Mouse (Mus musculus) heart, postnatal 25 days (tissue): ENCODE results near the gene Asdurf. TPM values are rescaled to one million over a fixed set of nuclear protein-coding genes. Genes with fewer than 3 reads are reported as not detected.
A peak's percentile ranks its signal among the peaks of the same experiment; 100 is the strongest.
"Not testable (repeated sequence)": the region's sequence is repeated elsewhere in the genome, so short reads cannot be mapped to it uniquely, and the experiment has no call there.

ENCODE experiments used
- DNase-seq: peaks from one replicate; pipeline ENCODE4 v3.0.0; 2022; ENCODE audit warnings: low spot score
- intact Hi-C: fragments of 180-260 bp; cut with DNase I; formaldehyde crosslinking; loops from one replicate; pipeline ENCODE4 v1.15.1; 2025
- total RNA-seq, 2 experiments: library from RNA; stranded (reverse); gene quantifications; 2 replicates each; pipeline ENCODE4 v1.2.3; 2021

Gene Asdurf
- total RNA-seq: 1 to 10 TPM; 4.0 to 4.6 TPM

- DNase-seq: peak; percentile 97
Observed at GRCm38 (mm10) chr1:53352327-53353261, at the start of gene Asdurf, which contains the start of the genes Gm28551 and Asnsd1. Gene Asdurf (minus strand): TSS chr1:53352619. Gene Gm28551 (minus strand): TSS chr1:53352667. Gene Asnsd1 (minus strand): TSS chr1:53352752.

DNA sequence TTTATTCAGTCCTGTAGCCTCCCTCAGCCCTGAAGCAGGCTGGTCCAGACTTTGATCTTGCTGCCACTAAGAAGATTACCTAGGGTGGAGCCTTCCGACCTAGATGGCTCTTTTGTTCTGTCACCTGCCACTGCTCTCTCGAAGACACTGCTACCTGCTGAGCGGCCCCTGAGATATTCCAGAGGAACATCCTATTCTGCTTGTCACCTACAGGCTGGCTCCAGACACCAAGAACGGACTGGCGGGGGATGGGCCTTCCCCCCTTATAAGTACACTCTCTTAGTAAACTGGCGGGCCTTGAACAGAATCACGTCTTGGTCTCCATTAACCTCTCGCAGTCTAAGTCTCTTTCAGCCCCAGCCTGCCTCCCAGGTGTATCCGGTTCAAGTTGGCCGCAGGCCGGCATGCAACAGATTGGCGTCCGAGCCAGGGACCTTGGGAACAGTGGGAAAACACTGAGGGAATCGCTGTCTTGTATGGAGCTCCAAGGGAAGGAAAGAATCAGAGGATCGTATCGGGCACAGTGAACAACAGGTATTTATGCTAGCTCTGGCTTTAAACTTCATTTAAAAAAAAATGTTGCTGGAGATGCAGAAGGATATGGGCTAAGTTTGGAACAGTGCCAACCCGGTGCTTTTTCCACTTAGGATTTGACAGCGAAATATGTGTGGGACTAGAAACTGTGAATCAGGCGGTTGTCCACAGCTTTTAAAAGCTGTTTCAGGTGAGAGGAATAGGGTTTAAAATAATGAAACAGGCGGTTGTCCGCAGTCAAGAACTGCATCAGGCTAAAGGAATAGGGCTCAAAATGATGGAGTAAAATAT lies 41.7 kb upstream of the Asdurf start:
- intact Hi-C loops: not testable (repeated sequence)
- DNase-seq: peak; percentile 2

More at GRCm38 (mm10) chr1:53352327-53353261, at the start of gene Asdurf, which contains the start of the genes Gm28551 and Asnsd1:
- intact Hi-C loops: loop anchor here (1.0 to 5.0 kb wide), 2 partner anchors 40 to 299 kb away; partner anchors contain the start of gene Osgepl1

DNA sequence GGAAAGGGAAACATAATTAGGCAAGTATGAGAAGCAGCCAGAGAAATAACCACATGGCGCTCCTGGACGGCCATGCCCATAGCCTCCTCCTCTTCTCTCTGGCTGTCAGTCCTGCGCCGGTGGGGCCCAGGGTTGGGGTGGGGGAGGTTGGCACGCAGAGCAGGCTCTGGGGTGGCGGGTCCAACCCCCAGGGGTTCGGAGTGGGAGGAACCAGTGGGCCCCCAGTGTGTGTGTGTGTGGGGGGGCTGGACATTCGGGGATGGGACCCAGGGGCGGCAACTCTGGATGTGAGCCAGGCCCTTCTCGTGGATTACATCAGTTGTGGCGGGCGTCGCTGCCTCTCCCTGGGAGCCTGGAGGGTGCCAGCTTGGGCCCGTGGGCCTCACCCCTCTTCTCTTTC lies 36.3 kb upstream of the Asdurf start:
- no peak for DNase-seq
- intact Hi-C loops: no loop called here

GRCm38 (mm10) chr1:53384085-53384688 lies 31.8 kb upstream of the Asdurf start:
- no peak for DNase-seq
- intact Hi-C loops: no loop called here

DNA sequence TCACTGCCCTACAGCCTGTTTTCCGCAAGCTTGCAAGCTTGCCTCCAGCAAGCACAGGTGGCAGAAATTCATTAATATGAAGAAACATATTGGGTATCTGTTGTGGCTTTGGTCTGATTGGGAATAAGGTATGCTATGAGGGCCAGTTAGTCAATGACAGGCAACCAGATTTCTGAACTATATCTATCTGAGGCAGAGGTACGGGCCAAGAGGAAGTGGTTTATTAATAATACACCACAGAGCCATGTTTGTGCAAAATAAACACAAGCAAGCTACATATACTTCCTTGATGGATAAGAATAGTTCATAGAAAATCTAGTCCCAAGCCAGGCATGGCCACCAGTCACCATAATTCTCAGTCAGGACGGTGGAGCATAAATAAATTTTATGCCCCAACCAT lies 25.3 kb upstream of the Asdurf start:
- intact Hi-C loops: no loop called here
- DNase-seq: no peak

DNA sequence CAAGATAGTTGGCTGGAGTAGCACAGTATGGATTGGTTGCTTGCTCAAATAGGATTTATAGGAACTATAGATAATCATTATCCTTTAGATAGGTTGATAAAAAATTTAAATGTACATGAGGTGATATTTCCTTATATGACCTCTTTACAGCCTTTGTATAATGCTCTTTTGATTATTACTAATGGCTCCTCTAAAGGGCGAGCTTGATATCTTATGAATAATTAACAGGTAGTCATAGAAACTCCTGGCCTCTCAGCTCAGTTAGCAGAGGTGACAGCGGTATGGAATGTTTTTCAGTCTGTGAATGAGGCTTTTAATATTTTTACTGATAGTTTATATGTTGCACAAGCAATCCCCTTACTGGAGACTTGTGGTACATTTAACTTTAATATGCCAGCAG lies 23.5 kb upstream of the Asdurf start:
- DNase-seq, intact Hi-C loops: not testable (repeated sequence)

- intact Hi-C loops: no loop called here
Observed at GRCm38 (mm10) chr1:53358988-53359387, 6.6 kb upstream of the Asdurf start.

DNA sequence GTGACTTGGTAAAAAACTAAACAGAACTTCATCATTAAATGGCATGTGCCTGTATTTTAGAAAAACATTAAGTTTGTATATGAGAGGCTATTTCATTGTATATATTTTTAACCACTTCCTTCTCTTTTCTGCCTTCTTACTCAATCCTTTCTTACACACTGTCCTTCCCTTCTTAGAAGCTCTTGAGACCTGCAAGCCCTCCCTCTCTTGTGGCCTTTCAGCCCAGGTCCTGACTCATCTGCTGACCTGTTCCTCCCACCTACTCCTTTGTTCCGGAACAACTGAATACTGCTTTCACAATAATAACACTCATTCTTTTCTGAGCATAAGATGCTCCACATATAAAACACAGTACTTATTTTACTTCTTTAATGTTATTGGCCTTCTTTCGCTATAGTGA lies 11.3 kb downstream of the Asdurf start:
- DNase-seq: no peak
- intact Hi-C loops: no loop called here

More at GRCm38 (mm10) chr1:53358988-53359387, 6.6 kb upstream of the Asdurf start:
- no peak for DNase-seq

GRCm38 (mm10) chr1:53337403-53337802 lies 15.0 kb downstream of the Asdurf start:
- intact Hi-C loops, DNase-seq: not testable (repeated sequence)

DNA sequence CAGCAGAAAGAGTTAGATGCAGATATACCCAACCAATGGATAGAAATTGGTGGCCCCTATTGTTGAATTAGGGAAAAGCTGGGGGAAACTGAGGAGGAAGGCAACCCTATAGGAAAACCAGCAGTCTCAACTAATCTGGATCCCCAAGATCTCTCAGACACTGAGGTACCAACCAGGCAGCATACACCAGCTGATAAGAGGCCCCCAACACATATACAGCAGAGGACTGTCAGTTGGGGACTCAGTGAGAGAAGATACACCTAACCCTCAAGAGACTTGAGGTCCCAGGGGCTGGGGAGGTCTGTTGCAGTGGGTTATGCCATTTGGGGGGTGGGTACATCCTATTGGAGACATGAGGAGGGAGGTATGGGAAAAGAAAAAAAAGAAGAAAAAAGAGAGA lies 17.0 kb downstream of the Asdurf start:
- no peak for DNase-seq
- intact Hi-C loops: no loop called here

DNA sequence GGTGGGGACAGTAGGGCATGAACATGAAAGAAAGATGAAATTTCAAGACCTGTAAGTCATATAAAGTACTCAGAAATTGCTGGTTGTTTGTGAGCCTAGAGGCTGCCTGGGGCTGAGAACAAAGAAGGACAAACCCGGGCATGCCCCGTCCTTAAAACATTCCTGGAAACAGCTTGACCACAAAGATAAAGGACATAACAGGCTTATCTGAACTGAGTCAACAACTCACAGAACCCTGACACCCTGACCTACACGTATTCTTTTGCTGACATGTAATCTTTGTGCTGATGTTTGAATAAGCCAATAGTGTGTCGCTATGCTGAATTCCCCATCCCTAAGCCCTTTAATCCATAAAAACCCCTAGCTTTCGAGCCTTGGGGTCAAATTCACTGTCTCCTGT lies 18.9 kb downstream of the Asdurf start:
- intact Hi-C loops, DNase-seq: not testable (repeated sequence)

- DNase-seq: no peak
- intact Hi-C loops: no loop called here
Observed at GRCm38 (mm10) chr1:53324827-53325494, 27.5 kb downstream of the Asdurf start.

- intact Hi-C loops: no loop called here
- DNase-seq: no peak
Observed at GRCm38 (mm10) chr1:53324277-53324676, 28.1 kb downstream of the Asdurf start.

GRCm38 (mm10) chr1:53323254-53323653 lies 29.2 kb downstream of the Asdurf start:
- no peak for DNase-seq
- intact Hi-C loops: no loop called here

DNA sequence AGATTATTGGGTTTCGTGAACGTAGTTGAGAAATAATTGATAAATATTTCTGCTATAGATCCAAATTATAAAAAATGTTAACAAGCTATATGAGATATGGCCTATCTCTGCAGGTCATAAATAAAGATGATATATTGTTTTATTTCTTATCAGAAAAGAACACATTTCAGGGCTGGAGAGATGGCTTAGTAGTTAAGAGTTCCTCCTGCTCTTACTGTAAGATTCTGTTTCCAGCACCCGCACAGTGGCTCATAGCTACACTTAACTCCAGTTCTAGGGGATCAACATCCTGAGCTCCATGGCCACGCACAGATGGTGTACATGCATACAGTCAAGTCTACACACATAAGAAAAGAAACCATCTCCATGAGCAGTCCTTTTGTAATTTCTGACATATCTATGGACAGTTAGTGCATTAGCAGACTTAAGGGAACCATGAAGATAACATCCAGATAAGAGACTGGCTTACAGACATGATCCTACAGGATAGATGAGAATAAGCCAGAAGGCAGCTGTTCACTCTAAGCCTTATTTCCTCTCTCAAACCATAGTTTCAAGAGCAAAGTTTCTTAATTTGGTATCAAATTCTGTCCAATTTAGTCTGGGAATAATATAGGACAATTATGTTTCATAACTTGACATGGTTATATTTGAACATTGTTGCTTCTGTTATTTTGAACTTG lies 30.6 kb downstream of the Asdurf start:
- intact Hi-C loops: no loop called here
- DNase-seq: no peak

- intact Hi-C loops: loop anchor here (2.0 to 10.0 kb wide), 3 partner anchors 16 to 472 kb away; partner anchors contain the start of genes Asdurf, Asnsd1, Gm28551 and Gm28778
- DNase-seq: peak; percentile 63
Observed at GRCm38 (mm10) chr1:53312989-53313967, 39.1 kb downstream of the Asdurf start, which contains the start of gene Osgepl1. Gene Osgepl1 (plus strand): TSS chr1:53313624.

DNA sequence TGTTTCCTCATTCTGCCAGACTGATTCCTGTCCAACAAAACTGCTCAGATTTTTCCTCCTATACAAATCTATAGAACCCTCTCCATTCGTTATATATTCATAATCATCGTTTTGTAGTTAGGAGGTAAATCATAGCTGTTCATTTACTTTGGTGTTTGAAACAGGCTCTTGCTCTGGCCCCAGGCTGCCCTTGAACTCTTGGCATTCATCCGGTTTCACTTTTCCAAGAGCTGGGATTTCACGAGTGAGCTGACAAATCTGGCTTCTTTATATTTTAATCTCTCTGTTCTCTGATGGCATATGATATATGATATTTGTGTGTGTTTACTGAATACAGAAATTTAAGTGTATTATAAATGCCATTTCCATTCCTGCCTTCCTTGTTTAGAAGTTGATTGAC lies 51.9 kb downstream of the Asdurf start:
- intact Hi-C loops: no loop called here
- no peak for DNase-seq
